Mouse (Mus musculus) forebrain, embryonic 16.5 days (tissue): ENCODE measurements at regions not wholly inside any gene's neighbourhood (a gene's known extent, or its start where the extent isn't known, plus 50 kb on each side); places are given as distances from the start of the nearest gene placed in this dataset.
A peak's percentile ranks its signal among the peaks of the same experiment; 100 is the strongest.
"Not testable (repeated sequence)": the region's sequence is repeated elsewhere in the genome, so short reads cannot be mapped to it uniquely, and the experiment has no call there.

ENCODE experiments used
- ATAC-seq: fragments of 200-750 bp; cut with Nextera tagmentation; 2 replicates; pipeline ENCODE4 v1.8.0; 2017; ENCODE audit warnings: mild to moderate bottlenecking, moderate library complexity
- H3K27ac ChIP-seq: fragments of 300-500 bp; sonication (generic); 2 replicates; pipeline ENCODE4 v1.5.1; 2014; ENCODE audit warnings: low read length, control low read depth
- H3K27me3 ChIP-seq: fragments of 300-500 bp; sonication (generic); replicated peaks from 2 replicates; pipeline ENCODE4 v1.6.1; 2014; ENCODE audit warnings: low read length; ENCODE audit not compliant: control insufficient read depth, insufficient read depth
- H3K36me3 ChIP-seq: fragments of 300-500 bp; sonication (generic); 2 replicates; pipeline ENCODE4 v1.6.1; 2014; ENCODE audit not compliant: control insufficient read depth, insufficient read depth
- H3K4me1 ChIP-seq: fragments of 300-500 bp; sonication (generic); replicated peaks from 2 replicates; pipeline ENCODE4 v1.6.1; 2014; ENCODE audit warnings: low read length; ENCODE audit not compliant: control insufficient read depth, insufficient read depth
- H3K4me2 ChIP-seq: fragments of 300-500 bp; sonication (generic); 2 replicates; pipeline ENCODE4 v1.6.1; 2014; ENCODE audit warnings: mild to moderate bottlenecking, low read length, control low read depth
- H3K4me3 ChIP-seq: fragments of 300-500 bp; sonication (generic); replicated peaks from 2 replicates; pipeline ENCODE4 v1.5.1; 2014; ENCODE audit warnings: mild to moderate bottlenecking, low read length, control low read depth
- H3K9ac ChIP-seq: fragments of 300-500 bp; sonication (generic); replicated peaks from 2 replicates; pipeline ENCODE4 v1.6.1; 2014; ENCODE audit warnings: low read depth, low read length, control low read depth
- H3K9me3 ChIP-seq: fragments of 300-500 bp; sonication (generic); 2 replicates; pipeline ENCODE4 v1.6.1; 2016; ENCODE audit warnings: low read length; ENCODE audit not compliant: control insufficient read depth
- WGBS: fragments of 180-500 bp; shearing (Covaris S2); extraction: QIAGEN DNeasy Blood & Tissue Kit; methylation state at CpG from one replicate; pipeline ENCODE4 v1.1.7; 2014; 5-methylcytosine and 5-hydroxymethylcytosine counted together

- H3K4me2 ChIP-seq: no peak overlapping the region
- ATAC-seq: no peak
- no peak overlapping the region for H3K27ac ChIP-seq
- no peaks in the 10 kb centered on the region for H3K36me3 ChIP-seq
- no peaks in the 10 kb centered on the region for H3K9me3 ChIP-seq
- no peak overlapping the region for H3K4me3 ChIP-seq
- WGBS: 83% methylated on average over 4 of the region's 4 CpGs
- no peak overlapping the region for H3K9ac ChIP-seq
- no peaks in the 10 kb centered on the region; the same call in 1 of the 2 replicates for H3K27me3 ChIP-seq
- no peaks in the 10 kb centered on the region for H3K4me1 ChIP-seq
Measured at GRCm38 (mm10) chr15:3770312-3770711, 187.0 kb upstream of the Ghr start.

GRCm38 (mm10) chr15:3764726-3765125 is 181.4 kb upstream of the Ghr start:
- Histone ChIP-seq H3K27ac (no peak overlapping the region), H3K9ac (no peak overlapping the region), H3K9me3 (no peaks in the 10 kb centered on the region), H3K27me3 (no peaks in the 10 kb centered on the region), H3K36me3 (no peaks in the 10 kb centered on the region), H3K4me2 (no peak overlapping the region), H3K4me3 (no peak overlapping the region), H3K4me1 (no peaks in the 10 kb centered on the region)
- no peak for ATAC-seq
- WGBS: 83% methylated on average over 3 of the region's 3 CpGs

- Histone ChIP-seq H3K4me2 (no peak overlapping the region), H3K9ac (no peak overlapping the region), H3K27ac (no peak overlapping the region), H3K4me1 (no peaks in the 10 kb centered on the region), H3K36me3 (no peaks in the 10 kb centered on the region), H3K27me3 (no peaks in the 10 kb centered on the region), H3K4me3 (no peak overlapping the region), H3K9me3 (no peaks in the 10 kb centered on the region)
- no peak for ATAC-seq
- 28% methylated on average over 3 of the region's 3 CpGs for WGBS
Measured at GRCm38 (mm10) chr15:3760396-3760795, 177.1 kb upstream of the Ghr start.

- WGBS: 75% methylated on average over 2 of the region's 2 CpGs
Measured at GRCm38 (mm10) chr15:3755636-3756035, 172.3 kb upstream of the Ghr start.

GRCm38 (mm10) chr15:3748072-3748471 is 164.8 kb upstream of the Ghr start:
- 68% methylated on average over 9 of the region's 9 CpGs for WGBS
- not testable (repeated sequence) for H3K4me2 ChIP-seq, ATAC-seq, H3K36me3 ChIP-seq, H3K27me3 ChIP-seq, H3K9me3 ChIP-seq, H3K4me1 ChIP-seq, H3K27ac ChIP-seq, H3K9ac ChIP-seq, H3K4me3 ChIP-seq

More at GRCm38 (mm10) chr15:3755636-3756035, 172.3 kb upstream of the Ghr start:
- no peak overlapping the region for H3K9ac ChIP-seq
- H3K4me2 ChIP-seq: no peak overlapping the region
- ATAC-seq: peak; percentile 90
- H3K27me3 ChIP-seq: no peaks in the 10 kb centered on the region
- no peak overlapping the region for H3K27ac ChIP-seq
- H3K36me3 ChIP-seq: no peaks in the 10 kb centered on the region
- no peaks in the 10 kb centered on the region for H3K4me1 ChIP-seq
- no peaks in the 10 kb centered on the region for H3K9me3 ChIP-seq
- H3K4me3 ChIP-seq: no peak overlapping the region

- Histone ChIP-seq H3K4me3 (no peak overlapping the region), H3K36me3 (no peaks in the 10 kb centered on the region), H3K27me3 (no peaks in the 10 kb centered on the region), H3K27ac (no peak overlapping the region), H3K9me3 (no peaks in the 10 kb centered on the region), H3K4me2 (no peak overlapping the region), H3K9ac (no peak overlapping the region), H3K4me1 (no peaks in the 10 kb centered on the region)
- WGBS: 82% methylated on average over 5 of the region's 5 CpGs
- ATAC-seq: no peak
Measured at GRCm38 (mm10) chr15:3743168-3743814, 160.0 kb upstream of the Ghr start.

- 85% methylated on average over 7 of the region's 7 CpGs for WGBS
- no peaks in the 10 kb centered on the region for H3K9me3 ChIP-seq
- H3K4me2 ChIP-seq: no peak overlapping the region
- no peaks in the 10 kb centered on the region for H3K36me3 ChIP-seq
- ATAC-seq: no peak
- no peak overlapping the region for H3K4me3 ChIP-seq
- H3K27ac ChIP-seq: no peak overlapping the region
- no peak overlapping the region for H3K9ac ChIP-seq
- no peaks in the 10 kb centered on the region for H3K4me1 ChIP-seq
- no peaks in the 10 kb centered on the region for H3K27me3 ChIP-seq
Measured at GRCm38 (mm10) chr15:3742191-3742590, 158.9 kb upstream of the Ghr start.

- H3K27ac ChIP-seq: no peak overlapping the region
- H3K4me2 ChIP-seq: no peak overlapping the region
- H3K4me3 ChIP-seq: no peak overlapping the region
- ATAC-seq: no peak
- 86% methylated on average over 3 of the region's 3 CpGs for WGBS
- H3K27me3 ChIP-seq: no peaks in the 10 kb centered on the region
- H3K9me3 ChIP-seq: no peaks in the 10 kb centered on the region
- no peaks in the 10 kb centered on the region for H3K36me3 ChIP-seq
- no peaks in the 10 kb centered on the region for H3K4me1 ChIP-seq
- no peak overlapping the region for H3K9ac ChIP-seq
Measured at GRCm38 (mm10) chr15:3725214-3725613, 141.9 kb upstream of the Ghr start.

GRCm38 (mm10) chr15:3720668-3721340 is 137.5 kb upstream of the Ghr start:
- ATAC-seq: no peak

More at GRCm38 (mm10) chr15:3720668-3721340, 137.5 kb upstream of the Ghr start:
- H3K9ac ChIP-seq: no peak overlapping the region
- no peak overlapping the region for H3K4me2 ChIP-seq
- no peak overlapping the region for H3K27ac ChIP-seq
- WGBS: 60% methylated on average over 6 of the region's 6 CpGs
- no peaks in the 10 kb centered on the region for H3K9me3 ChIP-seq
- H3K4me1 ChIP-seq: no peaks in the 10 kb centered on the region
- no peaks in the 10 kb centered on the region for H3K27me3 ChIP-seq
- no peak overlapping the region for H3K4me3 ChIP-seq
- no peaks in the 10 kb centered on the region for H3K36me3 ChIP-seq
